Mouse (Mus musculus) midbrain, embryonic 13.5 days (tissue): ENCODE measurements around the gene Arih2. TPM values are rescaled to one million over a fixed set of nuclear protein-coding genes. Genes with fewer than 3 reads are reported as not detected.

Source experiments
- ATAC-seq: fragments of 200-750 bp; cut with Nextera tagmentation; 2 replicates; pipeline ENCODE4 v1.8.0; 2017; ENCODE audit warnings: mild to moderate bottlenecking, moderate TSS enrichment, moderate library complexity
- H3K27ac ChIP-seq: fragments of 300-500 bp; sonication (generic); 2 replicates; pipeline ENCODE4 v1.5.1; 2015; ENCODE audit warnings: inconsistent platforms, mild to moderate bottlenecking, moderate library complexity
- H3K27me3 ChIP-seq: fragments of 300-500 bp; sonication (generic); 2 replicates; pipeline ENCODE4 v1.6.1; 2015; ENCODE audit warnings: mild to moderate bottlenecking, inconsistent platforms
- H3K36me3 ChIP-seq: fragments of 300-500 bp; sonication (generic); 2 replicates; pipeline ENCODE4 v1.6.1; 2015; ENCODE audit warnings: mild to moderate bottlenecking, inconsistent platforms
- H3K4me1 ChIP-seq: fragments of 300-500 bp; sonication (generic); replicated peaks from 2 replicates; pipeline ENCODE4 v1.6.1; 2015; ENCODE audit warnings: inconsistent platforms
- H3K4me2 ChIP-seq: fragments of 300-500 bp; sonication (generic); replicated peaks from 2 replicates; pipeline ENCODE4 v1.6.1; 2015; ENCODE audit warnings: moderate library complexity, mild to moderate bottlenecking, inconsistent platforms
- H3K4me3 ChIP-seq: fragments of 300-500 bp; sonication (generic); replicated peaks from 2 replicates; pipeline ENCODE4 v1.5.1; 2015; ENCODE audit warnings: mild to moderate bottlenecking, inconsistent platforms
- H3K9ac ChIP-seq: fragments of 300-500 bp; sonication (generic); replicated peaks from 2 replicates; pipeline ENCODE4 v1.6.1; 2015; ENCODE audit warnings: mild to moderate bottlenecking, inconsistent platforms
- H3K9me3 ChIP-seq: fragments of 300-500 bp; sonication (generic); 2 replicates; pipeline ENCODE4 v1.6.1; 2016; ENCODE audit warnings: mild to moderate bottlenecking, inconsistent platforms
- WGBS: fragments of 180-500 bp; shearing (Covaris S2); methylation state at CpG from one replicate; pipeline ENCODE4 v1.1.7; 2015; 5-methylcytosine and 5-hydroxymethylcytosine counted together
- polyA plus RNA-seq: library from polyadenylated mRNA; unstranded; fragments of >200 nt; fragmentation: Nextera tagmentation; extraction: Ambion mirVana; gene quantifications from 2 replicates; pipeline ENCODE4 v1.2.1, GENCODE M21; 2015

The Arih2 gene
- polyA plus RNA-seq, 1 experiment from 2014 or later = 54.0 TPM

- H3K27me3 ChIP-seq = no peaks in the 10 kb centered on the region
- H3K4me3 ChIP-seq = no peak overlapping the region
- no peak overlapping the region for H3K4me2 ChIP-seq
- no peak overlapping the region for H3K27ac ChIP-seq
- WGBS = 72% methylated on average over 2 of the region's 2 CpGs
- H3K4me1 ChIP-seq = peaks cover 16% of the 10 kb centered on the region
- H3K9ac ChIP-seq = no peak overlapping the region
- H3K9me3 ChIP-seq = no peaks in the 10 kb centered on the region
- H3K36me3 ChIP-seq = peaks cover 32% of the 10 kb centered on the region
- no peak for ATAC-seq
These were observed 49.2 kb downstream of the Arih2 start for GRCm38 (mm10) chr9:108600011-108600410.

DNA sequence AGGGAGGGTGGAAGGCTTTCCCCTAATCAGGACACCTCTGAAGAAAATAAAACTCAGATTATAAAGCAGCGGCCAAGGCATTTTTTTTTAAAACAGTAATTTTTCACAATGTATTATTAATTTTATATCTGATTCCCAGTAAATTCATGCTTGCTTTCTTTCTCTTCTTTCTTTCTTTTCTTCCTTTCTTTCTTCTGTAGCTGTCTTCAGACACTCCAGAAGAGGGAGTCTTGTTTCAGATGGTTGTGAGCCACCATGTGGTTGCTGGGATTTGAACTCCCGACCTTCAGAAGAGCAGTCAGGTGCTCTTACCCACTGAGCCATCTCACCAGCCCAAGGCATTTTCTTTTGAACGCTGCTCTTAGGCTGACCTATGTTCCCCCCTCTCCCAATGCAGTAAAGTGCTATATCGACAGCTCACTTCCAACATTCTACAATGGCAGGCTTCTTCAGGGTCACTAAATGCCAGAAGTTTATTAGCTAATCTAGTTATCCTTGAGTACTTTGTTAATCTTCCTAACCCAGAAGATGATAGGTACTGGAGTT is 50.1 kb downstream of the Arih2 start:
- H3K27ac ChIP-seq = no peak overlapping the region
- H3K4me3 ChIP-seq = no peak overlapping the region
- H3K9me3 ChIP-seq = no peaks in the 10 kb centered on the region
- ATAC-seq = no peak
- no peak overlapping the region for H3K9ac ChIP-seq
- H3K36me3 ChIP-seq = peaks cover 23% of the 10 kb centered on the region
- H3K27me3 ChIP-seq = no peaks in the 10 kb centered on the region
- no peak overlapping the region for H3K4me2 ChIP-seq
- H3K4me1 ChIP-seq = peaks cover 16% of the 10 kb centered on the region
- WGBS = 82% methylated on average over 4 of the region's 4 CpGs

DNA sequence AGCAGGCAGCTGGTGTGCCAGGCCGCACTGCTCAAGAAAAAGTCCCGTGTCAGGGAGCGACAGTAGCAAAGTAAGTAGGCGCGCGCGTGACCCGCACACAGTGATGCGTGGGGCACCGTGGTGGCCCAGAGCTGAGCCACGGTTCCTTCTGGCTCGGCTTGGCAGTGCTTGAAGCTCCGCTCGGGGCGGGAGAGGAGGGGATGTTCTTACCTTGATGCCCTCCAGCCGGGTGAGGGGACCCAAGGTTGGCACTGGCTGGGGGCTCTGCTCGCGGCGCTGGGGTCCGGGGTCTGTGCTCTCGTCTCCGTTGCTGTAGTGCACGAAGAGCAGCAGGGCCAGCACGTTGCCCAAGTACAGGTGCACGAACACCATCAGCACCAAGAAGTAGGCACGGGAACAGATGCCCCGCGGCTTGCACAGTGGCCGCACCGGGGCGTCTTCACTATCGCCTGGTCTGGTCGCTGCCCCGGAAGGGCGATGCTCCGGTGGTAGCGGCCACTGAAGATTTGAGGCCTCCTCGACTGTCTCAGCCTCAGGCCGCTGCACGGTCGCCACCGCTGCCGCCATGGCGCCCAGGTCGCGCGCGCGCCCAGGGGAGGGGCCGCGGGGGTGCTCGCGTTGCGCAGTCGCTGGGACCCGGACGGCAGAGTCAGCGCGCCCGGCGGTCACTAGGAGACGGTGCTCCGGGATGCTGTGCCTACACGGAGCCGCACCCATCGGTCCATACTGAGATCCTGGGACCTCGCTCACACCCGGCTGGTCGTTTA is 52.0 kb downstream of the Arih2 start, which contains the start of gene P4htm:
Gene P4htm (minus strand): TSS at position 670 of the 767 bp plus-strand sequence.
- peaks cover 16% of the 10 kb centered on the region for H3K4me1 ChIP-seq
- H3K27ac ChIP-seq = peak within 1 kb of the TSS; percentile 74
- peaks cover 13% of the 10 kb centered on the region; the same call in 1 of the 2 replicates for H3K36me3 ChIP-seq
- no peaks in the 10 kb centered on the region for H3K27me3 ChIP-seq
- H3K9ac ChIP-seq = peak within 1 kb of the TSS; percentile 80
- no peaks in the 10 kb centered on the region for H3K9me3 ChIP-seq
- peak within 1 kb of the TSS; percentile 62 for H3K4me3 ChIP-seq
- peak within 1 kb of the TSS; percentile 88 for H3K4me2 ChIP-seq
- peak; percentile 92 for ATAC-seq
- WGBS = 2% methylated on average over 69 of the region's 69 CpGs

GRCm38 (mm10) chr9:108594354-108594753 is 54.8 kb downstream of the Arih2 start:
- Histone ChIP-seq H3K4me2 (no peak overlapping the region), H3K9ac (no peak overlapping the region), H3K4me3 (no peak overlapping the region), H3K9me3 (no peaks in the 10 kb centered on the region), H3K27ac (no peak overlapping the region), H3K36me3 (peaks cover 6% of the 10 kb centered on the region; the same call in 1 of the 2 replicates), H3K4me1 (peaks cover 22% of the 10 kb centered on the region), H3K27me3 (no peaks in the 10 kb centered on the region)
- no peak for ATAC-seq
- WGBS = 80% methylated on average over 3 of the region's 3 CpGs

- Histone ChIP-seq H3K9me3 (no peaks in the 10 kb centered on the region), H3K9ac (no peak overlapping the region), H3K4me2 (no peak overlapping the region), H3K4me3 (no peak overlapping the region), H3K36me3 (peaks cover 6% of the 10 kb centered on the region; the same call in 1 of the 2 replicates), H3K27me3 (no peaks in the 10 kb centered on the region), H3K4me1 (peaks cover 41% of the 10 kb centered on the region), H3K27ac (no peak overlapping the region)
- ATAC-seq = no peak
- 83% methylated on average over 4 of the region's 4 CpGs for WGBS
These were observed 57.7 kb downstream of the Arih2 start for GRCm38 (mm10) chr9:108591462-108591861.

DNA sequence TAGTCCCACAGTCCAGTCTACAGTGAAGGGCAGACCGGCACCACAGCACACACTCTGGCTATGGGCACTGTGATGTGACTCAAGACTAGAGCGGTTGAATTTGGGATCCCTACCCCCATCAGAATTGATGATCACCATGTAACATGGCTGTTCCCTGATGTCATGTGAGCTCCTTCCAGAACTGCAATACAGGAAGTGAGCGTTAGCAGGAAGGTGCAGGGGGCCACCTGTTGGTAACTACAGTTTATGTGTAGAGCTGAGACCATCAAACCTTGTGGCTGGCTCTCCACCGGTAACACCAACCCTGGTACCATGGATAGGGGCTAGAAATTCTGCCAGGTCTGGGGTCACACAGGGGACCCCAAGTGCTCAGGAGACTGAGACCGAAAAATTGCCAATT is 60.0 kb downstream of the Arih2 start:
- Histone ChIP-seq H3K4me3 (no peak overlapping the region), H3K36me3 (peaks cover 6% of the 10 kb centered on the region; the same call in 1 of the 2 replicates), H3K4me1 (peaks cover 42% of the 10 kb centered on the region), H3K27me3 (no peaks in the 10 kb centered on the region), H3K4me2 (no peak overlapping the region), H3K9me3 (no peaks in the 10 kb centered on the region), H3K9ac (no peak overlapping the region; the same call in 1 of the 2 replicates), H3K27ac (peak overlapping the region; percentile 98)
- WGBS = 79% methylated on average over 5 of the region's 5 CpGs
- ATAC-seq = no peak

DNA sequence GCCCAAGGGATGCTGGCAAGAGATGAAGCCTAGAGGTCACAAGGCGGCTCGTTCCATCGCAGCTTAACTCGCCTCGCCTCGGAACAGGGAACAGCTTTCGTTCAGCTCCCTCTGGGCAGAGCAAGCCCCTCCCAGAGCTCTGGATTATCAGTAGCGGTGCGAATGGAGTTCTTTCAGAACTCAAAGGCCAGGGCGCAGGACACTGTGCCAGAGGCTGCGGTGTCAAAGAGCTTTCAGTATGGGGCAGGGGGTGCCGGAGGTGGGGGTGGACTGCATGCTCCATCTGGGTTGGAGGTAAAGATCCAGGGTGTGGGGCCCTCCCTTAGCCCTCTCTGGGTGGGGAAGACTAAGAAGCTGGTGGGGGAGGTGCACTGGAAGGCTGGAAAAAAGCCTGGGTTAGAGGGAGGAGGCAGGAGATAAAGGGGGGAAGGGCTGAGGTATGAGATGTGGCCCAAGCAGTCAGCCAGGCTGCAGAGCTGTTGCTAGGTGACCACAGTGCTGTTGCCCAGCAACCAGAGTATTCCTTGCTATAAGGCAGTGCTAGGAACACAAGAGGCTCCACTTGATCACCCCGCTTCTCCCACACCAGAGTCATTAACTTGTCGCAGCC is 61.5 kb downstream of the Arih2 start:
- H3K9me3 ChIP-seq = no peaks in the 10 kb centered on the region
- WGBS = under 1% methylated on average over 14 of the region's 14 CpGs
- ATAC-seq = peak; percentile 99
- peaks cover 42% of the 10 kb centered on the region for H3K4me1 ChIP-seq
- H3K4me3 ChIP-seq = peak overlapping the region; percentile 31
- peak overlapping the region; percentile 60 for H3K4me2 ChIP-seq
- H3K9ac ChIP-seq = peak overlapping the region; percentile 57
- H3K36me3 ChIP-seq = peaks cover 4% of the 10 kb centered on the region
- peak overlapping the region; percentile 98 for H3K27ac ChIP-seq
- H3K27me3 ChIP-seq = no peaks in the 10 kb centered on the region

GRCm38 (mm10) chr9:108579344-108579690 is 69.9 kb downstream of the Arih2 start:
- WGBS = 58% methylated on average over 5 of the region's 5 CpGs
- no peak for ATAC-seq
- Histone ChIP-seq H3K4me2 (peak overlapping the region; percentile 97), H3K4me1 (peaks cover 52% of the 10 kb centered on the region), H3K4me3 (peak overlapping the region; percentile 80), H3K9me3 (no peaks in the 10 kb centered on the region), H3K27me3 (0 out of 2 replicates have a peak, but pooled peaks cover 2% of the 10 kb centered on the region), H3K27ac (peak overlapping the region; percentile 97), H3K36me3 (peaks cover 40% of the 10 kb centered on the region), H3K9ac (peak overlapping the region; percentile 92)

GRCm38 (mm10) chr9:108578545-108579343 is 70.4 kb downstream of the Arih2 start, which contains the start of gene Wdr6:
Gene Wdr6 (minus strand): TSS chr9:108578739.
- ATAC-seq = peak; percentile 97
- H3K9ac ChIP-seq = peak within 1 kb of the TSS; percentile 92
- H3K36me3 ChIP-seq = peaks cover 46% of the 10 kb centered on the region
- no peaks in the 10 kb centered on the region for H3K9me3 ChIP-seq
- H3K4me3 ChIP-seq = peak within 1 kb of the TSS; percentile 80
- H3K4me1 ChIP-seq = peaks cover 58% of the 10 kb centered on the region
- 4% methylated on average over 49 of the region's 51 CpGs for WGBS
- 0 out of 2 replicates have a peak, but pooled peaks cover 2% of the 10 kb centered on the region for H3K27me3 ChIP-seq
- peak within 1 kb of the TSS; percentile 97 for H3K27ac ChIP-seq
- peak within 1 kb of the TSS; percentile 97 for H3K4me2 ChIP-seq

DNA sequence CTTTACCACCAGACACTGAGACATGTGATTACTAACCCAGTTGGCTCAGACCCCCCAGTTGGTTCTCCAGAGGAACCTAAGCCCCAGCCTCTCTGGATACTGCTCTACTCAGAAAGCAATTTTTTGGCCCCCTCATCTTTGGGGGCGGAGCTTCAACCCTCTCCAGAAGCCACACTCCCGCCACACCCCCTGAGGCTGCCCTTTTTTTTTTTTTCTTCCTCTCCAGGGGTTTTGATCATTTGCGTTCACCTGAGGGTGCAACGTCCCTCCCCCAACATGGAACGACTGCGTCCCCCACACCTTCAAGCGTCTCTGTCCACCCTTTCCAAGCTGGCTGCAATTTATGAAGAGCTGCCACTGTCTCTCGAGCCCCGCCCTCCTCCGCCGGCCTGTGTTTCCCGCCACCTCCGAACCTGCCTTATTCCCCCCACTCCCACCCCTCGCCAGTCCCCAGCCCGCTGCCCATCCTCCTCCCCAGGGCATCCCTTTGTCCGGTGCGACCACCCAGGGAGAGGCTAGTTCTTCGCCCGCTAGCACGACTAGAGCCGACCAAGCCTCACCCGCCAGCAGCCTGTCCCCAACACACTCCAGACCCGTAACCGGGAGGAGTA is 71.1 kb downstream of the Arih2 start:
- WGBS = under 1% methylated on average over 24 of the region's 24 CpGs
- Histone ChIP-seq H3K36me3 (peaks cover 49% of the 10 kb centered on the region), H3K27ac (peak overlapping the region; percentile 97), H3K9me3 (no peaks in the 10 kb centered on the region), H3K4me3 (peak overlapping the region; percentile 80), H3K27me3 (0 out of 2 replicates have a peak, but pooled peaks cover 2% of the 10 kb centered on the region), H3K4me1 (peaks cover 63% of the 10 kb centered on the region), H3K9ac (peak overlapping the region; percentile 92), H3K4me2 (peak overlapping the region; percentile 97)
- ATAC-seq = no peak

DNA sequence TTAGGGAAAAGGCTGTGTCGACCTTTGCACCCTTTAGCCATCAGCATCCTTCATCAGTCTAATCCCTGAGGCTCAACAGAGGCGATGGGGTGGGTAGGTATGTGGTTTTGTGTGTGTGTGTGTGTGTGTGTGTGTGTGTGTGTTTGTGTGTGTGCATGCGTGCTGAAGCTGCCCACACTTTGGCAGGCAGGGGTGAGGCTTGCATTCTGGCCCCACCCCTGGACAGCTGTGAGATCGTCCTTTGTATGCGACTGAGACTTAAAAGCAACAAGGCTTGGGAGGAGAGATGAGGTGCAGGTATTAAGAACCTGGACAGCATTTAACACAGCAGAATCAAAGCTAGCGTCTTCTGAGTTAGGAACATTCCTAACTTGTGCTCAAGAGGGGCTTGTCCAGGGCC is 72.2 kb downstream of the Arih2 start:
- H3K36me3 ChIP-seq = peaks cover 52% of the 10 kb centered on the region
- H3K4me1 ChIP-seq = peaks cover 68% of the 10 kb centered on the region

More for the DNA sequence above, 72.2 kb downstream of the Arih2 start:
- 40% methylated on average over 6 of the region's 6 CpGs for WGBS
- no peak for ATAC-seq
- peak overlapping the region; percentile 92 for H3K9ac ChIP-seq
- peak overlapping the region; percentile 97 for H3K4me2 ChIP-seq
- no peaks in the 10 kb centered on the region for H3K9me3 ChIP-seq
- 0 out of 2 replicates have a peak, but pooled peaks cover 2% of the 10 kb centered on the region for H3K27me3 ChIP-seq
- peak overlapping the region; percentile 97; the same call in 1 of the 2 replicates for H3K27ac ChIP-seq
- peak overlapping the region; percentile 80 for H3K4me3 ChIP-seq
